Mouse (Mus musculus) kidney, adult 8-10 months (tissue): ENCODE measurements around the gene Coro1a.

Experiments
- DNase-seq, 2 experiments: peaks; one replicate each; pipeline ENCODE4 v3.0.0; 2022

Gene Coro1a

GRCm38 (mm10) chr7:126679683-126680082 is 27.9 kb downstream of the Coro1a start:
- DNase-seq, result no peak

- peak; percentile 52 to 68 for DNase-seq
These were observed 28.8 kb downstream of the Coro1a start for GRCm38 (mm10) chr7:126678545-126679341.

- DNase-seq, result no peak
These were observed 30.9 kb downstream of the Coro1a start for GRCm38 (mm10) chr7:126676631-126677220.

GRCm38 (mm10) chr7:126676207-126676606 is 31.4 kb downstream of the Coro1a start, which contains the start of gene Sult1a1:
Gene Sult1a1, minus strand, starts transcription at chr7:126676432.
- DNase-seq, result peak; percentile 78 to 84

GRCm38 (mm10) chr7:126675104-126675503 is 32.5 kb downstream of the Coro1a start:
- no peak for DNase-seq

DNA sequence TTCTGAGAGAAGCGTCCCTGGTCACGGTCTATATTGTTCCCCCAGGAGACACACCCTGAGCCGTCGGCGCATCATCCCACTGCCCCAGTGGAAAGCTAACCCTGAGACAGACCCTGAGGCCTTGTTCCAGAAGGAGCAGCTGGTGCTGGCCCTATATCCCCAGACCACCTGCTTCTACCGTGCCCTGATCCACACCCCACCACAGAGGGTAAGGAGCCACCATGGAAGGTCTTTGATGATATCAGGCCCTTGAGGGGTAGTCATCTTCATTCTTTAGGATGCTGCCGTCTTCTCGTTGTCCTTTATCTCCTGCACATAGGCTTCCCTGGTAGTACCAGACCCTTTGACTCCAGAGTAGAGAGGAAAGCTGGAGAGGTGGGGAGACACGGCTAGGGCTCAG is 35.5 kb downstream of the Coro1a start:
- no peak for DNase-seq

DNA sequence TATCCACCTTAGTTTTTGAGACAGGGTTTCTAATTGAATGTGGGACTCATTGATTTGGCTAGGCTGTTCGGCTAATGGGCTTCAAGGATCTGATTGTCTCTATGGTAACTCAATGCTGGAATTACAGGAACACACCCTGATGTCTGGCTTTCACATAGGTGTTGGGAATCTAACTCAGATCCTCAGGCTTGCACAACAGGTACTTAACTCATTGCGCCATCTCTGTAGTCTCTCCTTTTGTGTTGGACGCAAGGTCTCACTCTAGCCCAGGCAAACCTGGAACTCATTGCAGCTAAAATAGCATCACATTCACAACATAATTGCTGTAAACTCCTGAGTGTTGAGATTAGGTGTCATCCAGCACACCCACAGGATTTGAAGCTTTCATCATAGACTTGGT is 37.4 kb downstream of the Coro1a start:
- DNase-seq, result no peak

DNA sequence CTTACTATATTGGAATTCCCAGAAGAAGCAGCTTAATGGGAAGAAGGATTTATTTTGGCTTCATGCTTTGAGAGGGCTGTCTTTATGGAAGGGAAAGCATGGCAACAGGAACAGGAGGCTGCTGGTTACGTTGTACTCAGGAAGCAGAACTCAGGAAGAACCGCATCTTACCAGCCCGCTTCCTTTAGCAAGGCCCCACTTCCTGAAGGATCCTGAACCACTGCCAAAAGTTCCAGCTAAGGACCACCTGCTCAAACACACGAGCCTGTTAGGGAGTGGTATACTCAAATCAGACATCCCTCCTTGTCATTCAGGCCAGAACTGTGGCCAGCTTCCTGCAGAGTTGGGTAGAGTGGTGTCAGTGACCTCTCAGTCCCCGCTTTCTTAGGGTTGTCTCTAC is 39.1 kb downstream of the Coro1a start:
- no peak for DNase-seq

DNA sequence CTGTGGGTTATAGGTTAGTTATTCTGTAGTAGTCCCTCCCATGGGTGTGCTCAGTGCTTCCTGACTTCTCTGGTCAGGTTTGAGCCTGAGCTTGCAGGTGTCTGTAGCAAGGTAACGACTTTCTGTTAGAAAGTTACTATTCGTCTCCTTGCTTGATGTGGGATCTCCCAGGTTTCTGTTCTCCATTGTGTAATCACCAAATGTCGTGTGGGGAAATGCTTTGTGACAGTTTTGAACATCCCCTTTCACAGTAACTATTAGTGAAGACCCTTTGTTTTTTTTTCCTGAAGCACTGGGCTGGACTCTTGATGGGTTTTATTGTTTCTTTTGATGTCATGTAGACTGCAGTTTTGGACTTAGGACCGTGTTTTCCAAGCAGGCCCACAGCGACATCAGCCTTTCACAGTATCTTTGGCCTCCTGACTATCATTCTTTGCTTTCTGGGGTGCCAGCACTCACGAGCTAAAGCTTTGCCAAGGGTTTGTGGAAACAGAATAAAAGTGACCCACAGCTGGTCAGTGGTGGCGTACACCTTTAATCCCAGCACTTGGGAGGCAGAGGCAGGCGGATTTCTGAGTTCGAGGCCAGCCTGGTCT is 40.0 kb downstream of the Coro1a start:
- DNase-seq, result no peak

GRCm38 (mm10) chr7:126665269-126665668 is 42.3 kb downstream of the Coro1a start:
- DNase-seq, result peak in 1 of 2 experiments; percentile 56

DNA sequence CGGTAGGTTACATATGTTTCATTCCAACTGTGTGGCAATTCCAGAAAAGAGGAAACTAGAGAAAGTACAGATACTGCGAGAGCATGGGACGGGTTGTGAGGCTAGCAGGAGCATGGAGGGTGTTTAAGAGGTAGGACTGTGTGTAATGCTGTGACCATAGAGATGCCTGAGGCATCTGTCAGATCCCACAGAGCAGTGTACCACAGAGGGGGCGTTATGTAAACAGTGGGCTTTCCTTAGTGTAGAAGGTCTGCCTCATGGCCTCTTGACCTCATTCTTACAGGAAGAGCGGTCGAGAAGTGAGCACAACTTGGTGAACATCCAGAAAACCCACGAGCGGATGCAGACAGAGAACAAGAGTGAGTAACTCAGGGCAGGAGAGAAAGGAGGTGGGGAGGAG is 43.9 kb downstream of the Coro1a start:
- DNase-seq, result no peak

DNA sequence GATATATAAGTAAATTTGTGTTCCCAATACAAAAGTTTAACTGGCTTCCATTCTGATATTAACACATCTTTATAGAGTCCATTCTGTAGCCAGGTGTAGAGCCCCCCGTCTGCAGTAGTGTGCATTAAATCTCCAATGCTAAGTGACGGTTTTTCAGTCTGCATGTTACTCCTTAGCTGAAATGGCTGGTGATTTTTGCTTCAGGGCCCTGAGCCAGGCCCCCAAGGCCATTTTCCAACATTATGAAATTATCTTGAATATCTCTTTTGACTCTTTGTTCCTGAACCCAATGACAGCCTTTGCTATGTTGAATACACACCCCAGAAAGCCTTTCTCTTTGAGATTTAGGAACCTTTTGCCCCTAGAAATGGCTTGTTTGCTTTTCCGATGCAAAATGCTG is 47.8 kb downstream of the Coro1a start:
- DNase-seq, result no peak

- DNase-seq, result no peak
These were observed 50.1 kb downstream of the Coro1a start for GRCm38 (mm10) chr7:126657522-126657921.

GRCm38 (mm10) chr7:126655695-126656094 is 51.9 kb downstream of the Coro1a start:
- DNase-seq, result no peak

- DNase-seq, result no peak
These were observed 53.6 kb downstream of the Coro1a start for GRCm38 (mm10) chr7:126653991-126654390.

- DNase-seq, result no peak
These were observed 56.7 kb downstream of the Coro1a start for GRCm38 (mm10) chr7:126650852-126651251.
